Mouse (Mus musculus): ENCODE measurements around the gene Hoxa10.

The Hoxa10 gene

DNA sequence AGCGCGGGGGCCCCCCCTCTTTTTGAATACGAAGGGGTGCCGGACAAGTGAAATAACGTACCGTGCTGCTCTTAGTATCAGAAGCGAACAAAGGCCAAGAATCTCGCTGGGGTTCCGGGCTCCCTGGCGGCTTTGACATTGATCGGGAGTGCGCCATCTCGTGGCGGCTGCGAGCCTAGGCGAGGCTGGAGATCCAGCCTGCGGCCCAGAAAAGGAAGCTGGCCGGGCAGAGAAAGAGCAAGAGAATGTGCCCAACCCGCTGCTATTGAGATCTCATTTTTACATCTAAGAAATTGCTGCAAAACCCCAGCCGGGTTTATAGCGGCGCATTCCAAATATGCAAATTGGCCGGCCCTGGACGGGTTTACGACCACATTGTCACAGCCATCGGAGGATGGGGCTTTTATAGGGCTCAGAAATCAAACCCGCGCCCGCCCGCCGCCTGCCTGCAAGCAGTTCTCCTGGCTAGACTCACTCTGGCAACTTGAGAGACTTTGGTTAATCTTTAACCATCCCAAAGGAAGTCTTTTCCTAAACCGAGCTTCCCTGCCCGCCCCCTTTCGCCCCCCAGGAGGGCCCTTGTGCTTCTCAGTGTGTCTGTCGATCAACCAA lies at the start of gene Hoxa10:
Hoxa10 (minus strand) TSS at position 466 of the 612 bp plus-strand sequence.
- ATAC-seq (ENCODE audit: insufficient number of reproducible peaks, low FRiP score, low TSS enrichment) = no peak

DNA sequence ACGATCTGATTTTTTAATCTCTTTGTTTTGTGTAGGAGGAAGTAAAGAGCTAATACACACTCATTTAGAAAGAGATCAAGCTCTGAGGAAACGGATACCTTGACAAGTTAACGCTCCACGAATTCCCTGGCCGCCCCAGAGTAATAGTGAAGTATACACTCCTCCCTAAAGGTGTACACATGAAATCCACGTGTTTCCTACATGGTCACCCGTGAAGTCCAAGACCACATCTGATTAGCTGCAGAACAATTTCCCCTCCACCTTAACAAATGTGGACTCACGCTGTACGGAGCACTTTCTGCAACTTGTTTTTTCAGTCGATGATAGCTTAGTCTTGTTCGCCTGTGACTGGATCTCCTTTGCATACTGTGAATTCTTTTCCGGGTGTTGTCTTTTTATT lies 49.5 kb upstream of the Hoxa10 start:
- no peak for ATAC-seq (ENCODE audit: insufficient number of reproducible peaks, low FRiP score, low TSS enrichment)

DNA sequence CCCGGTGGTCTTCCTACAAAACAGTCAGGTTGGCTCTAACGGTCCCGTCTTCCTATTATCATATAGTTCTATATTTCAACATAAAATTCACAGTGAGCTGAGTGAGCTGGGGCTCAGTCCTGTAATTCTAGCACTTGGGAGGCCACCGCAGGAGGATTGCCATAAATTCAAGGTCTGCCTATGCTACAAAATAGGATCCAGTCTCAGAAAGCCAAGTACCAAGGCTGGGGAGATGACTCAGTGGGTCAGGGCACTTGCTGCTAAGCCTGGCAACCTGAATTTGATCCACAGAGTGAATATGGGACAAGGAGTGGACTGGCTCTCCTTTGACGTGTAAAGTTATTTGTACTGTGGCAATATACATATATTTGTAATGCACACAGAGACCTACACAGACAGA lies 43.2 kb upstream of the Hoxa10 start:
- no peak for ATAC-seq (ENCODE audit: insufficient number of reproducible peaks, low FRiP score, low TSS enrichment)

DNA sequence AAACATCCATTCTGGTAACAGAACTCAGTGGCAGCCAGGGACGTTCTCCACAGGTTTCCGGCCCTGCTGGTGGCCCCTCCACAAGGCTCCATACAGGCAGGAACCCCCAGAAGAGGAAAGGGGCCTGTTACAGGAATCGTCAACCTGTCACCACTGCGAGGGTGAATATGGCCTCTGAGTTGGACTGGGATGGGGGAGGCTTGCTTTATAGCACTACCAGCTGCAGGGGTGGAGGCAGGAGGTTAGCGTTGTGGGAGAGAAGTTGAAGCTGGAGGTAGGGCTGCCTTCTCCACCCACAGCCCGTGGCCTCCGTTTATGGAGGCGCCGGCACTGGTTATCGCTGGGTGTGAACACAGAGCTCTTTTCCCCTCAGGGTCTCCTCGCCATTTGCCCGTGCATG lies 40.4 kb upstream of the Hoxa10 start:
- ATAC-seq (ENCODE audit: insufficient number of reproducible peaks, low FRiP score, low TSS enrichment) = no peak

DNA sequence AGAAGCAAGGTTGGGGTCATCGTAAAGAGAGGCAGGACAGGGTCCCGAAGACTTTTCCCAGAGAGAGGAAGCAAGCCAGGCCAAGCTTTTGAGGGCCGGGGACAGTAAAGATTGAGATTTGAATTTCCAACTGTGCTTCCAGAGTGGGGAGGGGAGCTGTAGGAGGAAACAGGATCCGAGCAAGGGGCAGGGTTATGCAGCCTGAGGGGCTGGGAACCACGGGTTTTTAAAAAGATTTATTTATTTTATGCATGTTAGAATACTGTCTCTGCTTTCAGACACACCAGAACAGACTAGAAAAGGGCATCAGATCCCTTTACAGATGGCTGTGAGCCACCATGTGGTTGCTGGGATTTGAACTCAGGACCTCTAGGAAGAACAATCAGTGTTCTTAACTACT lies 36.3 kb upstream of the Hoxa10 start:
- no peak for ATAC-seq (ENCODE audit: insufficient number of reproducible peaks, low FRiP score, low TSS enrichment)

DNA sequence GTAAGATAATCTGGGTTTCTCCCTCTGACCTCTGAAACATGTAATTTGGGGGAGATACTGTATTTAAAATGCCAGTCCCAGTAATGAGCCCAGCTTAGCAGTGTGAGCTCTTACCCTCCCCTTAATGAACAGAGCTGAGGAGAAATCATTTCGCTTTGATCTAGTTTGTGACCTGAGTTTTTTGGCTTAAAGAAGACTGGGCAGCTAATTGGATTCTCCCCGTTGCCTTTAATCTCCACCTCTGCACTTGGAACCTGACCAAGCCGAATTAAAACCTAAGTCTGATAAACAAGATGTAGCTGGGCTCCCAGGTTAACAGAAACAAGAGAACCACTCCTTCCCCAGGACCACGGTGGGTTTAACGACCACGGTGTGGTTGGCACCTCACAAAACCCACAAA lies 35.7 kb upstream of the Hoxa10 start:
- no peak for ATAC-seq (ENCODE audit: insufficient number of reproducible peaks, low FRiP score, low TSS enrichment)

DNA sequence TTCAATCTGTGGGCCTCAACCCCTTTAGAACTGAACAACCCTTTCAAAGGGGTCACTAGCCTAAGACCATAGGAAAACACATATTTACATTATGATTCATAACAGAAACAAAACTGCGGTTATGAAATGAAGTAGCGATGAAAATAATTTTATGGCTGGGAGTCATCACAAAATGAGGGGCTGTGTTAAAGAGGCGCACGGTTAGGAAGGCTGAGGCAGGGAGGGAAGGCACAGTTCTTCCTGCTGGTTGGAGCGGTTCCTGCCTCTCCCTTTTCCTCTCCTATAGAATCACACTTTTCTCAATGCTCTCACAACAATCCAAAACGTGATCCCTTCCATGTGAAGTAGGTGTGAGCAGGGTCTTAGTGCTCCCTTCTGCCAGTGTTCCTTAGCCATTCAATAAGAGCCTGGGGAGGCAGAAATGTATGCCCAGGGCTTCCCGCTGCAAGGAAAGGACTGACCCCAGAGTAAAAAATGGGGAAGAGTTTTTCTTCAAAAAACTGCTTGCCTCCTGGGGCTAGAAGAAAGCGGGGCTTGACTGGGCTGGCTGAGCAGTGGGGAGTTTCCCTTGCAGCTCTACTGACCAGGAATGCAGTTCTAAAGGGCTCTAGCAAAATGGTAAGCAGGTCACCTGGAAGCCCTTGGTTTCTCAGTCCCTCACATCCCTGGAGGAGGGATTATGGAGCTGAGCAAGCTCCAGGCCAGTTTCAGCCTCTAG lies 35.1 kb upstream of the Hoxa10 start:
- ATAC-seq (ENCODE audit: insufficient number of reproducible peaks, low FRiP score, low TSS enrichment) = no peak

DNA sequence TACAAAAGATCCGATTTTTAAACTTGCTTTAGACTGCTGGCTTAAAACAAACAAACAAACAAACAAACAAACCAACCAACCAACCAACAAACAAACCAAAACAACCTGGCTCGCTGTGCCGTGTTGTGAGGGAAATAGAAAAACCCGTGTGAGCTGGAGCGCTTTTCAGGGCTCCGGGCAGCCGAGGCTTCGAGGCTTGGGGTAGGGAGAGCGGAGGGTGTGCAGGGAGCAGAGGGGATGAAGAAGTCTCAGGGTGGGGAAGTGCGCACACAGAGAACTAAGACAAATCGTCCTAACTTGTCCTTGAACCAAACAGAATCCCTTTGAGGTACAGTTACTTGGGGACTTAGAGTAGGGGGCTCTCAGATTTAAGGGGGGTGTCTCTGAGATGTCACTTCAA lies 33.9 kb upstream of the Hoxa10 start:
- ATAC-seq (ENCODE audit: insufficient number of reproducible peaks, low FRiP score, low TSS enrichment) = no peak

DNA sequence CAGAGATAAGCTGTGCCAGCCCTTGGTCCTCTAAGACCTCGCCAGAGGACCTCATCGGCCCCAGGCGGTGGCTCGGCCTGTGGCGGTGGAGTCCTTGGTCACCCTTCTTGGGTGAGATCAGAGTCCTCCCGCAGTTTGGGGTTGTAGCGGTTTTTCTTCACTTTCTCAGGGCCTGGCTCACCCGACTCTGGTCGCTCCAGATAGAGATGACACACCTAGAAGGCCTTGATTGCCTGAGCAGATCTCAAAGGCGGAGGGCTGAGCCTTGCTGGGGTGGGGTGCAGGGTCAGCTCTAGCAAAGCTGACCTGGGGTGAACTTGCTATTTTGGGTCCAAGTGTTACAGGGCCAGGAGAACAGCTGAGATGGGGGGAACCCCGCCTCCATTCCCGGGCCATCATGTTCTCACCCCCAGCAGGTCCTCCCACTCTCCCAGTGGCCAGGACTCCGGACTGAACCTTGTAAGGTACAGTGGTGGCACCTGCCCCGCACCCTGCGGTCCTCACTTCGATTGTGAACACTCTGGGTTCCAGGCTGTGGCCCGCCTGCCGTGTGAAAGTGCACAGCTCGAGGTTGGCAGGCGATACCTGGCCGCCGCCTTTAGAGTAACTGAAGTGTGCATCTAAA lies 33.1 kb upstream of the Hoxa10 start:
- ATAC-seq (ENCODE audit: insufficient number of reproducible peaks, low FRiP score, low TSS enrichment) = no peak

DNA sequence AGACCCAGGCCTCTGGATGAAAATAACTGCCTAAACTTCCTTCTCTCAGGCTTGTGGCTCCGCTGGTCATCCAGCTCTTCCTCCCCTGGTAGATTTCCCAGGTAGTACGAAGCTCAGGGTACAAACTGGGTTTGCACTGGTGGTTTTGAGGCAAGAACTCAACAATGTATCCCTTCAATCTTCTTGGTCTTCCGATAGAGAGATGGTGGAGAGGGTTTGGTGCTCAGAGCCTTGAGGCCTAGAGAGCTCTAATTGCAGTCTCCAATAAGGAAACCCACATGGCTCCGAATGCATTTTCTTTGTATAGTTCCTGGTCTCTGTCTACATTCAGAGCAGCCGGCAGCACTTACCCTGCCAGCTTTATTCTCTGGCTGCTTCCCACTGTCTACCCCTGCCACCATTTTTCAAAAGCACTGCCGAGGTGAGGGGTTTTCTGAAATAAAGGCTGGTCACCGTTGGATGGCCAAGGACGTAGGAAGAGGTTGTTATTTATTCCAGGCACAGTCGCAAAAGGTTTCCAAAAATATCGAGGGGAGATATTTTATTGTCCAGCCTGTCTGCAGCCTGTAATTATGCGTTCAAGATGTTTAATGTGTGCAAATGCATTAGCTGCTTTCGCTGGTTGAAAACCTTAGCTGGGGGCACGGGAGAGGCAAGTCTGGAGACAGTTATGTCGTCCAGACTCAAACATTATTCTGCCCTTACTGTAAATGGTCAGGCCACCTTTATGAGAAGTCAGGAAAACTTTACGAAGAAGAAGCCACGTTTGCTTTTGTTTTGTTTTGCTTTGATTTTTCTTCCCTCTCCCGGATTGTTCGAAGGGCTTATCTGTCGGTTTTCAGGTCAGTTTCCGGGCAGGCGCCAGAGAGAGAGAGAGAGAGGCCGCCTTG lies 32.4 kb upstream of the Hoxa10 start:
- no peak for ATAC-seq (ENCODE audit: insufficient number of reproducible peaks, low FRiP score, low TSS enrichment)

DNA sequence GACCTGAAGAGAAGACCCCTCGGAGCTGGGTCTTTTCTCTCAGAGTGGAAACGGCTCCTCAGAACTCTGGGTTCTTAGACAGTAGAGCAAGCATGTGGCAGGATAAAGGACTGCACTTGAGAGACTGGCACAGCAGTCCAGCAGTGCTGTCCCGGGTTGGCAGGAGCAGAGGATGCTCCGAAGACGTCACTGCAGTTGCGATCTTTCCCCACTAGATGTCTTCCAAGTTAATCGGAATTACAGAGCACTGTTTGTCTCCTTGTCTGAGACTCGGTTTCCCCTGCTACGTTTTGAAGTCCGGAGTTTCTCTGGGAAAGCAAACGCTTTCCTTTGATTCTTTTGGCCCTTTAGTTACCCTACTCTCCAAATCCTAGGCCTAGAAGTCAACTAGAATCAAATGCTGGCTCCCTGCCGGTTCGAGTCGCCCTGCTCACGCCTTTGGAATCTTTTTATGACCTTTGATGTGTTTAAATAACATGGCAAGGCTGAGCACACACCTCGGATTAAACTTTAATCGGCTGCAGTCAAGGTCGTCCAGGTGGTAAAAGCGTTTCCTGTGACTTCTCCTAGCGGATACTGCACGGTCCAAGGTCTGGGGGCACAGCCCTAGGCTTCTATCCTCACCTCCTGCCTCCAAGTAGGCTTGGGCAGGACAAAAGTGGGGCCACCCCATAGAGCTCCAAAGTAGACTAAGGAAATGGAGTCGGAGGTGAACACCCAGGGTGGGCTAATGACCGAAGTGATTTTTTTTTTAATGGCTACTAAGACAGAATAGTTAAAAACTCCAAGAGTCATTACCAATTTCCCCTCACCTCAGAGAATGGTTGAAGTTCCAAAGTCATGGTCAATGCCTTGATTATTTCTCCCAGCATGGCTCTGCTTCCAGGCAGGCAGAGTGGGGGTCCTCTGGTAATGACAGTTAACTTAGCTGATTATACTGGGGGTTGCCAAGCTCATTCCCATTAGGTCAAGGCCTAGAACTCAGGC lies 30.1 kb upstream of the Hoxa10 start:
- no peak; the same call in 1 of the 2 replicates for ATAC-seq (ENCODE audit: insufficient number of reproducible peaks, low FRiP score, low TSS enrichment)

DNA sequence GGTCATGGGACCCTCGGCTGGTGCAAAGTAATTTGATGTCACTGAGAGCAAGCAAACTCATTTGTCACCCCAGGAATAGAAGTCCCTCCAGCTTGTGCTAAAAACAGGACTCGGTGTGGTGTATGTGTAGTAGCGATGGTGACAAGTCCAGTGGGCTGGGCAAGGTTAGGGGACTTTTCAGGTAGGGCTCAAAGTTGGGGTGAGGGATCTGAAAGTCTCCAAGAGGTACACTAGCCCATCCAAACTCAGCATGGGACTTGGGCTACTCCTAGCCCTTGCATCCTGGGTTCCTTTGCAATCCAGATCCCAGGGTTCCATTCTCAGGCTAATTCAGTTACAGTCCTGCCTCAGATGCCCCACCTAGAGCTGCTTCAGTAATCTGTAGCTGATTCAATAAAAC lies 28.1 kb upstream of the Hoxa10 start:
- no peak for ATAC-seq (ENCODE audit: insufficient number of reproducible peaks, low FRiP score, low TSS enrichment)

DNA sequence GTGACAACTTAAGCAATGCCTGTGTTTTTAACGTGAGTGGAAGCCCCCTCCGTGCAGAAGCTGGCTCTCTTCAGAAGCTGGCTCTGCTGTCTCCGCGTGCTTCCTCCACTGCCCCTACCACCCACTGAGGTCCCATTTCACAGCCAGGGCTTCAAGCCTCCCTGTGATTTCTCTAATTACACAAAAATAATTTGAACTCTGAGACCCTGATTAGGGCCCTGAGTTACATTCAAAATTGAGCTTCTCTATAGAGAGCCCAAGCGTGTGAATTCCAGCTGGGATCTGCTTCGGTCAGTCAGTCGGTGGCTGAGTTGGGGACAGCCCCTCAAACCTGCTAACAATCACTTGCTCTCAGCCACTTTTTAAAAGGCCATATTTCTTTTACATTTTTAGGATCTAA lies 27.7 kb upstream of the Hoxa10 start:
- ATAC-seq (ENCODE audit: insufficient number of reproducible peaks, low FRiP score, low TSS enrichment) = no peak

DNA sequence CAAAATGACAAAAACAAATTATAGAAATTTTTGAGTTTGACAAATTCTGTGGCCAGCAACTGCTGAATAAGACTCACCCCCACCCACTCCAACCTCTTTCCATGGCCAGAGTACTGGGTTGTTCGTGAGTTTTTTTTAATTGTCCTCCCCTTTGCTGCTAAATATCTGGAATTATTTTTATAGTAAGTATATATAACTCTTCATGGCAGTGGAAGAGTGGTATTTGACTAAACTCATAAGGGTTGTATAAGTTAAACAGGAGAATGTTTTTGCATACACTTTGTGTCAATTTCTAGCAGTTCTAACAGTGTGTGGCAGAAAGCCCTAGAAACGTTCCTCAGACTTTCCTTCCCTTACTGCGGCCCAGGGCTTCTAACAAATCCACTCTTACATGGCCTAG lies 27.0 kb upstream of the Hoxa10 start:
- no peak for ATAC-seq (ENCODE audit: insufficient number of reproducible peaks, low FRiP score, low TSS enrichment)

DNA sequence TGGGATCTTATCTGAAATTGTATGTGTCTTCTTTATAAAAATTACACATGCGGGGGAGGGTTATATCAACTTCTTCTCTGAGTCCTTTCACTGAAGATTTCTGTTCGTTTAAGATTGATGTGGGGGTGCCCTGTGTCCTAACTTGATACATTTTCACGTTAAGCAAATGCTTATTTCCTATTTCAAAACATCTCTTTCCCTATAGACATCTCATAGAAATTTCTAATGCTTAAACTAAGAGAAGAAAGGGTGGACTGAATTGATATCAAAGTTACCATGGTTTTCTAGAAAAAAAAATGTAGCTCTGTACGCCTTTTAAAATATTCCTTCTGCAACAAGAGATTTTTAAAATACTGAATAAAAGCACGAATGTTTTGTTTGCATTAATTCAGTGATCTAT lies 26.6 kb upstream of the Hoxa10 start:
- ATAC-seq (ENCODE audit: insufficient number of reproducible peaks, low FRiP score, low TSS enrichment) = no peak

DNA sequence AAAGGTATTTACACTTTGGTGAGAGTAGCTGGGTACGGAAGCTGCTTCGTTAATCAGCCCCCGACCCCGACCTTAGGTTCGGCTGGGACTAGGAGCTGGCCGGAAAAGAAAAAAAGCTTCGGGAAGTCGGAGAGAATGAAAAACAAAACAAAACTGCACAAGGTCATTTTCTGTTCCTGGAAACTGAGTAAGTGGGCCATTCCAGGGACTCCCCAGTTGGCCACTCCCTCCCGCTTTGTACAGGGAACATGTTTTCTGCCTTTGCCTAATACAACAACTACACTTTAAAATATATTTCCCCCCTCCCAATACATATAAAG lies 26.0 kb upstream of the Hoxa10 start:
- no peak for ATAC-seq (ENCODE audit: insufficient number of reproducible peaks, low FRiP score, low TSS enrichment)

DNA sequence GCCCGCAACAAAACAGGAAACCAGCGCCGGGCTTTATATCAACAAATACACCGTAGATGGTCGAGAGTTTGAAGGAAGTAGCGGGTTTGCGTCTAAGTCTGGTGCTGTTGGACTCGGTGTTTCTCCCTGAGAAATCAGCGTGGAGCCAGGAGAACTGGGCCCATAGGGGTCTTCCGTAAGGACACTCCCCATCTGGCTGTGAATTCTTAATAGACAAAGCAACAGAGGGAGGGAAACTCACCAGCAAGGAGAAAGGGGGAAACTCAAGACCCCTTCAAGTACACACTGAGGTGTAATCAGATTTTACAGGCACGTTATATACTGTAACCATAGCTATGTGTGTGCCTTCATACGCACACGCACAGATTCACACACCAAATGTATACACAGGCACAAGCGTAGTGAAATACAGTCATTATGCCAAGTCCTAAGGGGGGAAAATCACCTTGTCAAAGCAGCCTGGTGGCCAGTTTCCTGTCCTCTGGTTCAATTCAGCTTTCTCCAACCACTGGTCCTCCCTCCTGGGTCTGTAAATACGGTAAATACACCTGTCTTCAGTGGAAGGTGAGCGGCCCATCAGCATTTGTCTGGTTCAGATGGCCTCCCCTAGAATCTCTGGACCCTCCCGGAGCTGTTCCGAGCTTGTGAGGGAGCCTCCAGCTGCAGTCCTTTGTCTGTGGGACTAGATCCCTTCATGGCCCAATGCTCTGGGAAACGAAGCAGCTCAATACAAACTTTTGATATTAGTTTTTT lies 25.4 kb upstream of the Hoxa10 start:
- no peak for ATAC-seq (ENCODE audit: insufficient number of reproducible peaks, low FRiP score, low TSS enrichment)

DNA sequence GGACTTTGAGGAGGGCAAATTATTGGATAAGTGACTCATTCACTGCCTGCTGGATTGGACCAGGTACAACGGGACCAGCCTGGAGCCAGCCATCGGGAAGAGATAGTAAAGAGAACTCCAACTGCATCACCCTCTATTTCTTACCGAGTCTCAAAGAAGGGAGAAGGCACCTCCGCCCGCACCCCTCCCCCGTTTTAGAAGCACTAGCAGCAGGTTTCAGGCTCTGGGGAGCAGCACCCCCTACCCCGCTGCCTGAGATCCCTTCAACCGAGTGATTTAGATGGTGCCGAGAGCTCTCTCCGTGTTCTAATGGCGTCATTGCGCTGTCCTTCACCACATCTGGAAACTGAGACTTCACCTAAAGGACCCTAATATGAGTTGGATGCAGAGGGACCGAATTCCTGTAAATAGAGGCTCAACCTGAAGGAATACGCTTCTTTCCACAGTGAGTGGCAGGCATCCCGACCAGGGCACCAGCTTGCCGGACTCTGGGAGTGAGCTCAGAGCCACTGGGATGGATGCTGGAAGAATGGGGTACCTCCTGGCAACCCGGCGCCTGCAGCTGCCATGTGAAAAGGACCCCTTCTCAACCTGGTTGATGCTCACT lies 24.8 kb upstream of the Hoxa10 start:
- ATAC-seq (ENCODE audit: insufficient number of reproducible peaks, low FRiP score, low TSS enrichment) = no peak
